Mouse (Mus musculus) small intestine, adult 2 months (tissue): ENCODE measurements around the gene Sin3b.
"Not testable (repeated sequence)": the region's sequence is repeated elsewhere in the genome, so short reads cannot be mapped to it uniquely, and the experiment has no call there.

Experiments
- CTCF ChIP-seq: fragments of 200-500 bp; IDR thresholded peaks from 2 replicates; pipeline ENCODE4 v1.5.1; 2012; ENCODE audit warnings: low read depth, mild to moderate bottlenecking, control low read depth, inconsistent platforms, low read length, moderate library complexity, mixed read lengths; ENCODE audit not compliant: insufficient replicate concordance, insufficient read length; ENCODE audit errors: extremely low read depth
- POLR2A ChIP-seq: fragments of 200-500 bp; IDR thresholded peaks from 2 replicates; pipeline ENCODE4 v1.6.1; 2012; ENCODE audit warnings: low read depth, mild to moderate bottlenecking, control low read depth, inconsistent platforms, low read length, moderate library complexity

- TF ChIP-seq CTCF, POLR2A: not testable (repeated sequence)
Measured at GRCm38 (mm10) chr8:72683572-72684099, 39.4 kb upstream of the Sin3b start.
